Mouse (Mus musculus) CD4-positive, CD25-positive, alpha-beta regulatory T cell (primary cell): ENCODE measurements around the gene Tas2r118. TPM values are rescaled to one million over a fixed set of nuclear protein-coding genes. Genes with fewer than 3 reads are reported as not detected.

ENCODE experiments used
- polyA plus RNA-seq: library from polyadenylated mRNA; unstranded; fragments of 100-300 nt; shearing (Covaris generic); gene quantifications from one replicate; pipeline ENCODE4 v1.2.1, GENCODE M21; 2017

Tas2r118 gene
- polyA plus RNA-seq: not detected

GRCm38 (mm10) chr6:23969960-23970359 lies at the start of gene Tas2r118:
TSS of gene Tas2r118 (minus strand) at chr6:23970060.

Other genes with a start within 250 kb of the Tas2r118 start
- 0.12 TPM for gene Cadps2, start 130.6 kb downstream of the Tas2r118 start, polyA plus RNA-seq
- gene Slc13a1, start 198.0 kb upstream of the Tas2r118 start, polyA plus RNA-seq: not detected